Mouse (Mus musculus): Measurements from ENCODE around the gene Trmt2a.

- TF ChIP-seq POLR2A (IDR thresholded peaks at IDR 0.05; ENCODE audit: low read depth, low read length), result no peak
- TF ChIP-seq CTCF (IDR thresholded peaks at IDR 0.05; ENCODE audit: extremely low read depth, insufficient read depth, insufficient read length, insufficient replicate concordance), result no peak
These were observed 17.0 kb upstream of the Trmt2a start for GRCm38 (mm10) chr16:18231451-18231850.
